Mouse (Mus musculus) left cerebral cortex, adult 9 months (tissue): ENCODE measurements around the gene Zbtb1.

ENCODE experiments used
- DNase-seq, 2 experiments: peaks; one replicate each; pipeline ENCODE4 v3.0.0; 2022; ENCODE audit warnings: low spot score in 2 of 2

Zbtb1 gene

GRCm38 (mm10) chr12:76369206-76369977 lies 674 bp upstream of the Zbtb1 start, which contains the start of gene Zbtb25:
TSS of gene Zbtb25 (minus strand) at chr12:76369602.
- DNase-seq, result peak; percentile 85 to 87

- peak in 1 of 2 experiments; percentile 45 for DNase-seq
These were observed 935 bp downstream of the Zbtb1 start for GRCm38 (mm10) chr12:76370831-76371571.

GRCm38 (mm10) chr12:76372046-76372445 lies 2.0 kb downstream of the Zbtb1 start:
- DNase-seq, result no peak

GRCm38 (mm10) chr12:76372881-76373818 lies 3.1 kb downstream of the Zbtb1 start:
- DNase-seq, result no peak

GRCm38 (mm10) chr12:76373991-76374390 lies 3.9 kb downstream of the Zbtb1 start:
- no peak for DNase-seq

GRCm38 (mm10) chr12:76374911-76375310 lies 4.8 kb downstream of the Zbtb1 start:
- DNase-seq, result no peak

GRCm38 (mm10) chr12:76375506-76375905 lies 5.4 kb downstream of the Zbtb1 start:
- DNase-seq, result no peak

GRCm38 (mm10) chr12:76376649-76377048 lies 6.6 kb downstream of the Zbtb1 start:
- no peak for DNase-seq

GRCm38 (mm10) chr12:76377059-76377458 lies 7.0 kb downstream of the Zbtb1 start:
- DNase-seq, result no peak

GRCm38 (mm10) chr12:76377726-76378125 lies 7.7 kb downstream of the Zbtb1 start:
- no peak for DNase-seq

GRCm38 (mm10) chr12:76378556-76378955 lies 8.5 kb downstream of the Zbtb1 start:
- no peak for DNase-seq

- no peak for DNase-seq
These were observed 10.1 kb downstream of the Zbtb1 start for GRCm38 (mm10) chr12:76380151-76380550.

- no peak for DNase-seq
These were observed 15.3 kb downstream of the Zbtb1 start for GRCm38 (mm10) chr12:76385342-76385741.

- no peak for DNase-seq
These were observed 18.7 kb downstream of the Zbtb1 start for GRCm38 (mm10) chr12:76388794-76389193.

- DNase-seq, result no peak
These were observed 21.7 kb downstream of the Zbtb1 start for GRCm38 (mm10) chr12:76391595-76392271.

GRCm38 (mm10) chr12:76392979-76393378 lies 22.9 kb downstream of the Zbtb1 start:
- no peak for DNase-seq

GRCm38 (mm10) chr12:76397281-76397680 lies 27.2 kb downstream of the Zbtb1 start:
- no peak for DNase-seq

- DNase-seq, result no peak
These were observed 31.6 kb downstream of the Zbtb1 start for GRCm38 (mm10) chr12:76401674-76402073.

- peak in 1 of 2 experiments; percentile 28 for DNase-seq
These were observed 33.2 kb downstream of the Zbtb1 start for GRCm38 (mm10) chr12:76402991-76403885.

GRCm38 (mm10) chr12:76403886-76404537 lies 33.9 kb downstream of the Zbtb1 start, which contains the start of gene Hspa2:
TSS of gene Hspa2 (plus strand) at chr12:76404176.
- peak; percentile 99 to 100 for DNase-seq
